ENCODE assay signal across 14 mouse cellular contexts in genomic region chr4:130902289-130902781, GRCm38 (mm10). TPM values are rescaled to one million over a fixed set of nuclear protein-coding genes. Genes with fewer than 3 reads are reported as not detected.
DNase-seq lines count a peak whose midpoint lies in the region; ATAC-seq and TF ChIP-seq lines count a peak whose summit lies in the region.
"Had no signal": no experiment of that assay in that cellular context is flagged by ENCODE, and none has a peak within 500 bp of the region (broad histone marks: within the 10 kb centered on the region; RNA-seq: fewer than 3 reads in every experiment).

No protein-coding gene starts in this region.

- no peak overlapping the region for H3K9ac ChIP-seq in lung, postnatal 0 days (replicated peaks; ENCODE audit: low read depth)
- H3K9ac ChIP-seq in liver, adult 2 months (ENCODE audit: low read depth, low read length), result no peak overlapping the region
- H3K9ac ChIP-seq: stomach, embryonic 15.5 days had no signal

- DNase-seq in lung, postnatal 0 days (ENCODE audit: low spot score), result peak; percentile 23
- DNase-seq in lung, postnatal 10 days, result no peak
- DNase-seq in liver, adult 2 months (ENCODE audit: extremely low read depth, low read depth, low spot score), result no peak
- peak; percentile 76 for DNase-seq in naive thymus-derived CD4-positive, alpha-beta T cell, adult 2 months (ENCODE audit: low read depth)
- no peak for DNase-seq in cerebellum, adult 11-12 months
- DNase-seq in frontal cortex, postnatal 14 days (ENCODE audit: low spot score in 2 of 2), result no peak
- DNase-seq in adrenal gland, adult 8-10 months, result no peak
- DNase-seq: cerebellum, adult 11 months; heart, postnatal 10 days; kidney, adult 18-20 months; layer of hippocampus, postnatal 36 days; lung, adult 2 months had no signal

- no peak overlapping the region for H3K27ac ChIP-seq in lung, postnatal 0 days (ENCODE audit: low read length)
- H3K27ac ChIP-seq in bone marrow macrophage, adult 2 months (ENCODE audit: insufficient read depth, low read depth, low read length), result peak overlapping the region; percentile 80
- peak overlapping the region; percentile 44; the same call in 1 of the 2 replicates for H3K27ac ChIP-seq in liver, adult 2 months (replicated peaks; ENCODE audit: insufficient read depth, low read depth, low read length)
- H3K27ac ChIP-seq: stomach, embryonic 15.5 days had no signal

- WGBS in lung, postnatal 0 days, result 35% methylated on average over 8 of the region's 8 CpGs
- WGBS in liver, adult 2 months, result 50% methylated on average over 8 of the region's 8 CpGs

- no peaks in the 10 kb centered on the region for H3K9me3 ChIP-seq in lung, postnatal 0 days (ENCODE audit: low read length)
- H3K9me3 ChIP-seq: stomach, embryonic 15.5 days had no signal

- no peaks in the 10 kb centered on the region for H3K27me3 ChIP-seq in lung, postnatal 0 days (replicated peaks; ENCODE audit: insufficient read depth, low read length)
- no peaks in the 10 kb centered on the region for H3K27me3 ChIP-seq in liver, adult 2 months (ENCODE audit: control insufficient read depth, insufficient read depth, low read length)
- H3K27me3 ChIP-seq: stomach, embryonic 15.5 days had no signal

- no peak for TF ChIP-seq POLR2A in bone marrow macrophage, adult 2 months (IDR thresholded peaks at IDR 0.05; ENCODE audit: borderline replicate concordance, low read depth, low read length)
- no peak for TF ChIP-seq POLR2A in liver, adult 2 months (IDR thresholded peaks at IDR 0.05; ENCODE audit: extremely low read depth, insufficient read depth, low read length)

- H3K4me3 ChIP-seq in lung, postnatal 0 days (ENCODE audit: low read depth, low read length), result no peak overlapping the region
- no peak overlapping the region for H3K4me3 ChIP-seq in bone marrow macrophage, adult 2 months (ENCODE audit: insufficient read depth, low read length)
- no peak overlapping the region for H3K4me3 ChIP-seq in liver, adult 2 months (ENCODE audit: insufficient read depth, low read depth, low read length)
- H3K4me3 ChIP-seq: stomach, embryonic 15.5 days had no signal

- no peaks in the 10 kb centered on the region for H3K36me3 ChIP-seq in lung, postnatal 0 days (ENCODE audit: insufficient read depth, low read length)
- H3K36me3 ChIP-seq in liver, adult 2 months (ENCODE audit: control insufficient read depth, insufficient read depth, low read length), result no peaks in the 10 kb centered on the region
- H3K36me3 ChIP-seq: stomach, embryonic 15.5 days had no signal

- TF ChIP-seq CTCF in lung, postnatal 0 days (IDR thresholded peaks at IDR 0.05), result no peak
- no peak for TF ChIP-seq CTCF in bone marrow macrophage, adult 2 months (IDR thresholded peaks at IDR 0.05; ENCODE audit: low read depth, low read length)
- no peak for TF ChIP-seq CTCF in liver, adult 2 months (IDR thresholded peaks at IDR 0.05; ENCODE audit: low read depth, low read length)

- no peak; the same call in 1 of the 2 replicates for ATAC-seq in lung, postnatal 0 days

- no peaks in the 10 kb centered on the region for H3K4me1 ChIP-seq in lung, postnatal 0 days (ENCODE audit: insufficient read depth, low read depth, low read length)
- H3K4me1 ChIP-seq in bone marrow macrophage, adult 2 months (ENCODE audit: control insufficient read depth, insufficient read depth, low read length), result peaks cover 38% of the 10 kb centered on the region
- H3K4me1 ChIP-seq in liver, adult 2 months (ENCODE audit: control insufficient read depth, insufficient read depth, low read length), result no peaks in the 10 kb centered on the region

- H3K79me2 ChIP-seq in liver, adult 2 months (ENCODE audit: control insufficient read depth, insufficient read depth, low read length), result no peaks in the 10 kb centered on the region

- no peak for TF ChIP-seq EP300 in lung, postnatal 0 days (IDR thresholded peaks at IDR 0.05)

- H3K4me2 ChIP-seq in lung, postnatal 0 days (replicated peaks; ENCODE audit: low read depth, low read length), result no peak overlapping the region
- H3K4me2 ChIP-seq: stomach, embryonic 15.5 days had no signal

RNA-seq across cellular contexts. Expression of gene Laptm5, which starts 10.6 kb away (rescaled TPM):
- 88.8 and 98.8 TPM in 2 replicates for polyA plus RNA-seq in lung, postnatal 0 days (2015; fragmentation: Nextera tagmentation; extraction: Ambion mirVana)
- polyA plus RNA-seq in bone marrow macrophage, adult 2 months (2012; ENCODE audit: insufficient read depth, insufficient read length, missing spikeins), result 1,649 and 1,910 TPM in 2 replicates
- total RNA-seq in liver, adult 2 months (2014; rRNA removed), result 4.8 and 5.4 TPM in 2 replicates
- 18.9 and 31.5 TPM in 2 replicates for polyA plus RNA-seq in liver, adult 2 months (2012; rRNA removed)
- 10 to 100 TPM; 21.1 to 57.8 (median 37.6) TPM for total RNA-seq in adrenal gland, adult 8-10 months (2022)

RNA-seq across cellular contexts. Expression of gene Matn1, which starts 41.9 kb away (rescaled TPM):
- not detected in 2 replicates for polyA plus RNA-seq in lung, postnatal 0 days (2015; fragmentation: Nextera tagmentation; extraction: Ambion mirVana)
- 0.46 TPM in 1 of 2 replicates, not detected in the other for polyA plus RNA-seq in bone marrow macrophage, adult 2 months (2012; ENCODE audit: insufficient read depth, insufficient read length, missing spikeins)
- not detected in 2 replicates for total RNA-seq in liver, adult 2 months (2014; rRNA removed)
- not detected in 2 replicates for polyA plus RNA-seq in liver, adult 2 months (2012; rRNA removed)
- not detected for total RNA-seq in adrenal gland, adult 8-10 months (2022)
- total RNA-seq: heart, postnatal 10 days had no signal
- polyA plus RNA-seq: stomach, embryonic 15.5 days had no signal

Comparison
In these comparisons a context has a peak if more than half of its experiments do, and no peak if none do; other contexts are left out.
1. DNase-seq: peak in lung, postnatal 0 days (single experiment) and naive thymus-derived CD4-positive, alpha-beta T cell, adult 2 months (single experiment); none in lung, postnatal 10 days (single experiment), liver, adult 2 months (single experiment), cerebellum, adult 11-12 months (single experiment), frontal cortex, postnatal 14 days (0 of 2) and adrenal gland, adult 8-10 months (single experiment).
2. RNA of gene Laptm5, which starts 10.6 kb away (polyA plus RNA-seq): 1,649 to 1,910 TPM in bone marrow macrophage, adult 2 months; 88.8 to 98.8 TPM in lung, postnatal 0 days and 18.9 to 31.5 TPM in liver, adult 2 months; every median in the first group is over 10 times any median in the second.